Comparison of ENCODE assay signal across 12 mouse cellular contexts in the genomic region with DNA sequence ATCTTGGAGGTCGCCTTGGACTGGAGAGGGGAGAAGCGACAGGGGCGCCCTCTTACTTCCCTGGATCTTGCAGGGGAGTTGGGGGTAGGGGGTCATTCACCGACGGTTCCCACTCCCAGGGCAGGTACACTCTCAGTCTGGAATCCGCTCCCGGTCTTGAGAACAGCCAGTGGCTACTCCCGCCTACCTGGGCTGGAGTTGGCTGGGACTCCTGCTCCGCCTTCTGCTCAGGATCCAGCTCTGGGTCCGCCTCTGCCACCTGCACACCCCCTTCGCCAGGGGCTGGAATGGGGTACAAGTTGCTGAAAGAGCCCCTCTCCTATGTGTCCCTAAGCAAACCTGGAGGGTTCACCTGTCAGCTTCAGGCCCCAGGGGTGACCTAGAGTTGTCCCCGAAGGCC. TPM values are rescaled to one million over a fixed set of nuclear protein-coding genes. Genes with fewer than 3 reads are reported as not detected.
DNase-seq lines count a peak whose midpoint lies in the region; ATAC-seq and TF ChIP-seq lines count a peak whose summit lies in the region.
"Had no signal": no experiment of that assay in that cellular context is flagged by ENCODE, and none has a peak within 500 bp of the region (broad histone marks: within the 10 kb centered on the region; RNA-seq: fewer than 3 reads in every experiment).

No protein-coding gene starts in this region.

- H3K9me3 ChIP-seq in heart, embryonic 11.5 days (replicated peaks; ENCODE audit: control insufficient read depth, low read length), result no peaks in the 10 kb centered on the region
- no peaks in the 10 kb centered on the region for H3K9me3 ChIP-seq in liver, embryonic 13.5 days (replicated peaks)
- H3K9me3 ChIP-seq: forebrain, embryonic 10.5 days had no signal

- no peak for DNase-seq in heart, postnatal 4 days
- peak; percentile 49 for DNase-seq in R1 (ENCODE audit: low read depth, low spot score)
- peak; percentile 61 for DNase-seq in kidney, adult 9 months
- DNase-seq in liver, embryonic 13.5 days, result no peak
- DNase-seq in embryo, embryonic 10.5 days (ENCODE audit: low spot score), result no peak
- DNase-seq in left cerebral cortex, adult 2 months (ENCODE audit: extremely low spot score in 1 of 2, low spot score in 2 of 2), result no peak
- no peak for DNase-seq in gastrocnemius, adult 18-20 months (ENCODE audit: low spot score)
- DNase-seq: cerebellum, adult 11 months; heart, postnatal 36 days; retina, postnatal 1 day had no signal

- intact Hi-C loops in left cerebral cortex, adult 2 months (cut with DNase I), result no loop called here

- H3K4me2 ChIP-seq in heart, embryonic 11.5 days, result peak overlapping the region; percentile 8; the same call in 1 of the 2 replicates
- peak overlapping the region; percentile 22 for H3K4me2 ChIP-seq in liver, embryonic 13.5 days

- no peak overlapping the region for H3K4me3 ChIP-seq in heart, embryonic 11.5 days (ENCODE audit: low read depth, low read length)
- H3K4me3 ChIP-seq in liver, embryonic 13.5 days (replicated peaks), result no peak overlapping the region
- no peak overlapping the region for H3K4me3 ChIP-seq in left cerebral cortex, adult 2 months
- H3K4me3 ChIP-seq: forebrain, embryonic 10.5 days had no signal

- no peak for TF ChIP-seq CTCF in left cerebral cortex, adult 2 months (IDR thresholded peaks at IDR 0.05)

- 0 out of 2 replicates have a peak overlapping the region, but pooled peaks have one; percentile 40 for H3K9ac ChIP-seq in heart, embryonic 11.5 days (ENCODE audit: low read depth, low read length)
- no peak overlapping the region for H3K9ac ChIP-seq in liver, embryonic 13.5 days

- H3K27ac ChIP-seq in heart, embryonic 11.5 days (ENCODE audit: low read depth, low read length), result no peak overlapping the region
- no peak overlapping the region for H3K27ac ChIP-seq in liver, embryonic 13.5 days
- no peak overlapping the region for H3K27ac ChIP-seq in left cerebral cortex, adult 2 months
- H3K27ac ChIP-seq: forebrain, embryonic 10.5 days had no signal

- peaks cover 3% of the 10 kb centered on the region; the same call in 1 of the 2 replicates for H3K4me1 ChIP-seq in heart, embryonic 11.5 days (ENCODE audit: control insufficient read depth, insufficient read depth, low read length)
- H3K4me1 ChIP-seq in liver, embryonic 13.5 days (replicated peaks), result peaks cover 14% of the 10 kb centered on the region

- peaks cover 51% of the 10 kb centered on the region for H3K27me3 ChIP-seq in heart, embryonic 11.5 days (ENCODE audit: control insufficient read depth, insufficient read depth, low read length)
- peaks cover 46% of the 10 kb centered on the region for H3K27me3 ChIP-seq in liver, embryonic 13.5 days

- H3K36me3 ChIP-seq in heart, embryonic 11.5 days (ENCODE audit: control insufficient read depth, insufficient read depth, low read length), result no peaks in the 10 kb centered on the region
- no peaks in the 10 kb centered on the region for H3K36me3 ChIP-seq in liver, embryonic 13.5 days
- H3K36me3 ChIP-seq: forebrain, embryonic 10.5 days had no signal

- no peak for ATAC-seq in heart, embryonic 11.5 days (replicated peaks; ENCODE audit: insufficient number of reproducible peaks, low FRiP score, low TSS enrichment)
- no peak for ATAC-seq in liver, embryonic 13.5 days (ENCODE audit: low read depth)

- 33% methylated on average over 12 of the region's 12 CpGs for WGBS in heart, embryonic 11.5 days (ENCODE audit: insufficient replicate concordance)
- WGBS in liver, embryonic 13.5 days (ENCODE audit: insufficient replicate concordance), result 49% methylated on average over 11 of the region's 12 CpGs

RNA-seq across cellular contexts. Expression of a gene that starts 5.7 kb away (rescaled TPM):
- 0.11 and 0.42 TPM in 2 replicates for polyA plus RNA-seq in heart, embryonic 11.5 days (2014; fragmentation: Nextera tagmentation; extraction: Ambion mirVana)
- total RNA-seq in heart, postnatal 4 days (2021), result under 1 TPM; 0.48 to 0.79 TPM
- polyA plus RNA-seq in liver, embryonic 13.5 days (2015; fragmentation: Nextera tagmentation; extraction: Ambion mirVana), result 0.42 and 0.55 TPM in 2 replicates
- total RNA-seq in left cerebral cortex, adult 2 months (2021), result 1 to 10 TPM; 3.0 TPM
- under 1 TPM; 0.12 to 0.14 TPM for total RNA-seq in gastrocnemius, adult 18-20 months (2021)

RNA-seq across cellular contexts. Expression of a gene that starts 16.6 kb away (rescaled TPM):
- 1.5 and 1.7 TPM in 2 replicates for polyA plus RNA-seq in heart, embryonic 11.5 days (2014; fragmentation: Nextera tagmentation; extraction: Ambion mirVana)
- total RNA-seq in heart, postnatal 4 days (2021), result 1 to 10 TPM; 6.3 to 6.8 TPM
- 1.7 and 1.9 TPM in 2 replicates for polyA plus RNA-seq in liver, embryonic 13.5 days (2015; fragmentation: Nextera tagmentation; extraction: Ambion mirVana)
- 10 to 100 TPM in 1 of 2 experiments, 1 to 10 TPM in 1; 5.3 to 10.6 TPM for total RNA-seq in left cerebral cortex, adult 2 months (2021)
- total RNA-seq in gastrocnemius, adult 18-20 months (2021), result 10 to 100 TPM in 1 of 2 experiments, 1 to 10 TPM in 1; 8.8 to 11.4 TPM

RNA-seq across cellular contexts. Expression of a gene that starts 20.4 kb away (rescaled TPM):
- 57.5 and 64.9 TPM in 2 replicates for polyA plus RNA-seq in heart, embryonic 11.5 days (2014; fragmentation: Nextera tagmentation; extraction: Ambion mirVana)
- 10 to 100 TPM; 35.1 to 35.6 TPM for total RNA-seq in heart, postnatal 4 days (2021)
- polyA plus RNA-seq in liver, embryonic 13.5 days (2015; fragmentation: Nextera tagmentation; extraction: Ambion mirVana), result 38.9 and 41.0 TPM in 2 replicates
- total RNA-seq in left cerebral cortex, adult 2 months (2021), result 10 to 100 TPM; 87.3 to 91.2 TPM
- 10 to 100 TPM; 26.8 to 26.9 TPM for total RNA-seq in gastrocnemius, adult 18-20 months (2021)

RNA-seq across cellular contexts. Expression of a gene that starts 44.9 kb away (rescaled TPM):
- 0.37 and 0.61 TPM in 2 replicates for polyA plus RNA-seq in heart, embryonic 11.5 days (2014; fragmentation: Nextera tagmentation; extraction: Ambion mirVana)
- total RNA-seq in heart, postnatal 4 days (2021), result under 1 TPM; 0.20 to 0.45 TPM
- not detected in 2 replicates for polyA plus RNA-seq in liver, embryonic 13.5 days (2015; fragmentation: Nextera tagmentation; extraction: Ambion mirVana)
- 10 to 100 TPM; 12.5 to 15.6 TPM for total RNA-seq in left cerebral cortex, adult 2 months (2021)
- not detected for total RNA-seq in gastrocnemius, adult 18-20 months (2021)

RNA-seq across cellular contexts. Expression of a gene that starts 45.3 kb away (rescaled TPM):
- 0.27 and 0.77 TPM in 2 replicates for polyA plus RNA-seq in heart, embryonic 11.5 days (2014; fragmentation: Nextera tagmentation; extraction: Ambion mirVana)
- not detected for total RNA-seq in heart, postnatal 4 days (2021)
- 0.20 TPM in 1 of 2 replicates, not detected in the other for polyA plus RNA-seq in liver, embryonic 13.5 days (2015; fragmentation: Nextera tagmentation; extraction: Ambion mirVana)
- total RNA-seq in left cerebral cortex, adult 2 months (2021), result 1 to 10 TPM; 7.3 to 7.7 TPM
- not detected for total RNA-seq in gastrocnemius, adult 18-20 months (2021)

Comparison
In these comparisons a context has a peak if more than half of its experiments do, and no peak if none do; other contexts are left out.
1. DNase-seq: peak in R1 (single experiment) and kidney, adult 9 months (single experiment); none in heart, postnatal 4 days (single experiment), liver, embryonic 13.5 days (single experiment), embryo, embryonic 10.5 days (single experiment), left cerebral cortex, adult 2 months (0 of 2) and gastrocnemius, adult 18-20 months (single experiment).